Comparison of ENCODE assay signal across 26 mouse cellular contexts in genomic region chr17:33901653-33902052, GRCm38 (mm10). TPM values are rescaled to one million over a fixed set of nuclear protein-coding genes. Genes with fewer than 3 reads are reported as not detected.
DNase-seq lines count a peak whose midpoint lies in the region; ATAC-seq and TF ChIP-seq lines count a peak whose summit lies in the region.
"Had no signal": no experiment of that assay in that cellular context is flagged by ENCODE, and none has a peak within 500 bp of the region (broad histone marks: within the 10 kb centered on the region; RNA-seq: fewer than 3 reads in every experiment).

No protein-coding gene starts in this region.

- DNase-seq in heart, postnatal 25 days (ENCODE audit: low spot score), result no peak
- no peak for DNase-seq in spleen, adult 2 months (ENCODE audit: low read depth in 1 of 2, low spot score in 2 of 2)
- no peak for DNase-seq in spleen, postnatal 14 days (ENCODE audit: low spot score in 2 of 2)
- DNase-seq in R1 (ENCODE audit: low read depth, low spot score), result peak; percentile 88
- no peak for DNase-seq in embryo, embryonic 9.5 days (ENCODE audit: extremely low spot score)
- no peak for DNase-seq in kidney, adult 18-20 months
- DNase-seq: cerebellum, postnatal 10 days; forebrain, postnatal 0 days; gastrocnemius, postnatal 25 days; heart, postnatal 14 days; kidney, adult 9 months; kidney, postnatal 36 days; lung, adult 2 months; lung, postnatal 14 days; right cerebral cortex, postnatal 14 days; thymus, postnatal 4 days had no signal

- intact Hi-C loops in heart, postnatal 25 days (cut with DNase I), result no loop called here

- H3K36me3 ChIP-seq in heart, embryonic 14.5 days (ENCODE audit: control insufficient read depth, insufficient read depth, low read length), result no peaks in the 10 kb centered on the region
- no peaks in the 10 kb centered on the region for H3K36me3 ChIP-seq in spleen, adult 2 months (ENCODE audit: control insufficient read depth, insufficient read depth, low read length)
- H3K36me3 ChIP-seq in liver, embryonic 16.5 days (ENCODE audit: control insufficient read depth, insufficient read depth), result no peaks in the 10 kb centered on the region
- H3K36me3 ChIP-seq: embryonic facial prominence, embryonic 12.5 days; limb, embryonic 13.5 days; midbrain, embryonic 12.5 days had no signal

- peak overlapping the region in 1 of 2 experiments; percentile 50; a peak in 1 of 4 replicates for H3K27ac ChIP-seq in heart, embryonic 14.5 days (replicated peaks in 1 of 2; ENCODE audit: control insufficient read depth in 1 of 2, insufficient read depth in 1 of 2, low read depth in 2 of 2, low read length in 2 of 2)
- peak overlapping the region; percentile 85 for H3K27ac ChIP-seq in spleen, adult 2 months (ENCODE audit: insufficient read depth, low read length)
- peak overlapping the region; percentile 52; the same call in 1 of the 2 replicates for H3K27ac ChIP-seq in liver, embryonic 16.5 days (ENCODE audit: low read length)
- H3K27ac ChIP-seq: embryonic facial prominence, embryonic 12.5 days; hindbrain, embryonic 14.5 days; limb, embryonic 13.5 days; midbrain, embryonic 12.5 days had no signal

- no peaks in the 10 kb centered on the region for H3K27me3 ChIP-seq in heart, embryonic 14.5 days (ENCODE audit: control insufficient read depth, insufficient read depth, low read length)
- H3K27me3 ChIP-seq in spleen, adult 2 months (ENCODE audit: control insufficient read depth, insufficient read depth, low read length), result no peaks in the 10 kb centered on the region
- H3K27me3 ChIP-seq in liver, embryonic 16.5 days (ENCODE audit: control insufficient read depth, insufficient read depth, low read depth, low read length), result no peaks in the 10 kb centered on the region
- H3K27me3 ChIP-seq: embryonic facial prominence, embryonic 12.5 days; limb, embryonic 13.5 days; midbrain, embryonic 12.5 days had no signal

- no peak overlapping the region for H3K4me2 ChIP-seq in heart, embryonic 14.5 days (ENCODE audit: low read length)
- H3K4me2 ChIP-seq in liver, embryonic 16.5 days (ENCODE audit: low read depth, low read length), result no peak overlapping the region
- H3K4me2 ChIP-seq: embryonic facial prominence, embryonic 12.5 days; hindbrain, embryonic 14.5 days; limb, embryonic 13.5 days; midbrain, embryonic 12.5 days had no signal

- H3K4me3 ChIP-seq in heart, embryonic 14.5 days (ENCODE audit: control insufficient read depth in 1 of 2, insufficient read depth in 1 of 2, low read depth in 1 of 2, low read length in 2 of 2), result no peak overlapping the region
- no peak overlapping the region for H3K4me3 ChIP-seq in spleen, adult 2 months (ENCODE audit: extremely low read depth, insufficient read depth, insufficient read length)
- no peak overlapping the region for H3K4me3 ChIP-seq in liver, embryonic 16.5 days (ENCODE audit: low read depth, low read length)
- H3K4me3 ChIP-seq: embryonic facial prominence, embryonic 12.5 days; limb, embryonic 13.5 days; midbrain, embryonic 12.5 days had no signal

- no peaks in the 10 kb centered on the region for H3K9me3 ChIP-seq in heart, embryonic 14.5 days (ENCODE audit: control insufficient read depth, low read length)
- no peaks in the 10 kb centered on the region for H3K9me3 ChIP-seq in liver, embryonic 16.5 days (replicated peaks; ENCODE audit: control insufficient read depth, low read length)
- H3K9me3 ChIP-seq: embryonic facial prominence, embryonic 12.5 days; limb, embryonic 13.5 days; midbrain, embryonic 12.5 days had no signal

- no peaks in the 10 kb centered on the region; a peak in 1 of 4 replicates for H3K4me1 ChIP-seq in heart, embryonic 14.5 days (ENCODE audit: control insufficient read depth in 2 of 2, insufficient read depth in 2 of 2, low read length in 2 of 2)
- peaks cover 6% of the 10 kb centered on the region; the same call in 1 of the 2 replicates for H3K4me1 ChIP-seq in spleen, adult 2 months (ENCODE audit: control insufficient read depth, insufficient read depth, insufficient read length)
- H3K4me1 ChIP-seq in liver, embryonic 16.5 days (ENCODE audit: control insufficient read depth, low read depth, low read length), result peaks cover 50% of the 10 kb centered on the region
- H3K4me1 ChIP-seq: embryonic facial prominence, embryonic 12.5 days; limb, embryonic 13.5 days; midbrain, embryonic 12.5 days had no signal

- peak; percentile 63; the same call in 1 of the 2 replicates for ATAC-seq in heart, embryonic 14.5 days (ENCODE audit: insufficient number of reproducible peaks, insufficient read depth, low FRiP score, low read depth)
- no peak for ATAC-seq in liver, embryonic 16.5 days (ENCODE audit: low read depth)
- ATAC-seq: forebrain, postnatal 0 days had no signal

- no peak for TF ChIP-seq CTCF in spleen, adult 2 months (IDR thresholded peaks at IDR 0.05; ENCODE audit: extremely low read depth, insufficient read depth, insufficient read length, insufficient replicate concordance)

- WGBS in heart, embryonic 14.5 days, result 42% methylated on average over 4 of the region's 4 CpGs
- 93% methylated on average over 4 of the region's 4 CpGs for WGBS in spleen, adult 2 months
- 62% methylated on average over 4 of the region's 4 CpGs for WGBS in liver, embryonic 16.5 days (ENCODE audit: insufficient replicate concordance)

- no peak overlapping the region for H3K9ac ChIP-seq in heart, embryonic 14.5 days (ENCODE audit: low read length)
- no peak overlapping the region for H3K9ac ChIP-seq in liver, embryonic 16.5 days (ENCODE audit: low read depth, low read length)
- H3K9ac ChIP-seq: embryonic facial prominence, embryonic 12.5 days; forebrain, postnatal 0 days; hindbrain, embryonic 14.5 days; limb, embryonic 13.5 days; midbrain, embryonic 12.5 days had no signal

- no peak for TF ChIP-seq POLR2A in spleen, adult 2 months (IDR thresholded peaks at IDR 0.05; ENCODE audit: low read depth, low read length)

RNA-seq across cellular contexts. Expression of gene Platr17, which starts 3.3 kb away (rescaled TPM):
- 0.26 and 0.35 TPM in 2 replicates for polyA plus RNA-seq in heart, embryonic 14.5 days (2014; fragmentation: Nextera tagmentation; extraction: Ambion mirVana)
- not detected for total RNA-seq in heart, postnatal 25 days (2021)
- polyA plus RNA-seq in spleen, adult 2 months (2012; rRNA removed), result 0.47 and 0.68 TPM in 2 replicates
- polyA plus RNA-seq in liver, embryonic 16.5 days (2015; fragmentation: Nextera tagmentation; extraction: Ambion mirVana), result 0.21 and 0.54 TPM in 2 replicates
- total RNA-seq: adrenal gland, postnatal 4 days; forebrain, postnatal 0 days; gastrocnemius, postnatal 25 days; heart, adult 18-20 months; heart, postnatal 14 days; left cerebral cortex, postnatal 14 days had no signal
- polyA plus RNA-seq: testis, adult 2 months had no signal

RNA-seq across cellular contexts. Expression of gene Daxx, which starts 7.6 kb away (rescaled TPM):
- 24.5 and 27.2 TPM in 2 replicates for polyA plus RNA-seq in heart, embryonic 14.5 days (2014; fragmentation: Nextera tagmentation; extraction: Ambion mirVana)
- 10 to 100 TPM; 14.3 to 17.5 TPM for total RNA-seq in heart, postnatal 25 days (2021)
- polyA plus RNA-seq in spleen, adult 2 months (2012; rRNA removed), result 56.8 and 65.6 TPM in 2 replicates
- 18.6 and 19.6 TPM in 2 replicates for polyA plus RNA-seq in liver, embryonic 16.5 days (2015; fragmentation: Nextera tagmentation; extraction: Ambion mirVana)

RNA-seq across cellular contexts. Expression of gene Kifc1, which starts 11.2 kb away (rescaled TPM):
- polyA plus RNA-seq in heart, embryonic 14.5 days (2014; fragmentation: Nextera tagmentation; extraction: Ambion mirVana), result 4.5 and 5.4 TPM in 2 replicates
- 1 to 10 TPM; 1.4 to 1.8 TPM for total RNA-seq in heart, postnatal 25 days (2021)
- polyA plus RNA-seq in spleen, adult 2 months (2012; rRNA removed), result 11.5 and 15.3 TPM in 2 replicates
- 5.8 and 6.1 TPM in 2 replicates for polyA plus RNA-seq in liver, embryonic 16.5 days (2015; fragmentation: Nextera tagmentation; extraction: Ambion mirVana)

RNA-seq across cellular contexts. Expression of gene Tapbp, which starts 14.0 kb away (rescaled TPM):
- 44.9 and 47.1 TPM in 2 replicates for polyA plus RNA-seq in heart, embryonic 14.5 days (2014; fragmentation: Nextera tagmentation; extraction: Ambion mirVana)
- total RNA-seq in heart, postnatal 25 days (2021), result 100 to 1,000 TPM in 1 of 2 experiments, 10 to 100 TPM in 1; 93.5 to 104 TPM
- 188 and 240 TPM in 2 replicates for polyA plus RNA-seq in spleen, adult 2 months (2012; rRNA removed)
- 31.0 and 34.6 TPM in 2 replicates for polyA plus RNA-seq in liver, embryonic 16.5 days (2015; fragmentation: Nextera tagmentation; extraction: Ambion mirVana)

RNA-seq across cellular contexts. Expression of gene Zbtb22, which starts 14.1 kb away (rescaled TPM):
- 4.5 and 8.9 TPM in 2 replicates for polyA plus RNA-seq in heart, embryonic 14.5 days (2014; fragmentation: Nextera tagmentation; extraction: Ambion mirVana)
- total RNA-seq in heart, postnatal 25 days (2021), result 10 to 100 TPM; 15.5 to 19.4 TPM
- 62.9 and 122 TPM in 2 replicates for polyA plus RNA-seq in spleen, adult 2 months (2012; rRNA removed)
- 7.8 and 9.1 TPM in 2 replicates for polyA plus RNA-seq in liver, embryonic 16.5 days (2015; fragmentation: Nextera tagmentation; extraction: Ambion mirVana)
